Comparison of ENCODE assay signal across 11 mouse cellular contexts in the genomic region with DNA sequence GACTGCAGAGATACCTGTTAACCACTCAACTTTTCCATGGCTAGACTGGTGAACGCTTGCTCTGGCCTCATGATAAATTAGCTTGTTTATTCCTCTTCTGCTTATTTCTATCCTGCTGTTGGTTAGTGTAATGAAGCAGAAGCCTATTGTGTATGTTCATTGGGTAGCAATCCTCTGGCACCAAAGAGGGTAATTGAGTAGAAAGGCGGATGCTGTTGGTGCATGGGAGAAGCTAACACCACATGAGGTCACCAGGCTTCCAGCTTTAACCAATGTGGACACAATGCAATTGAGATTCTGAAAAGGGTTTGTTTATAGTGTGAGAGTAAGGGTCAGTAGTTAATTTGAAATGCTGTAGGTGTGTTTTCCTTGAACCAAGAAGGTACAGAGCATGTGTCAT. TPM values are rescaled to one million over a fixed set of nuclear protein-coding genes. Genes with fewer than 3 reads are reported as not detected.
DNase-seq lines count a peak whose midpoint lies in the region; ATAC-seq and TF ChIP-seq lines count a peak whose summit lies in the region.
"Had no signal": no experiment of that assay in that cellular context is flagged by ENCODE, and none has a peak within 500 bp of the region (broad histone marks: within the 10 kb centered on the region; RNA-seq: fewer than 3 reads in every experiment).

No protein-coding gene starts in this region.

- H3K27me3 ChIP-seq in midbrain, embryonic 11.5 days (ENCODE audit: control insufficient read depth, insufficient read depth, low read length) = no peaks in the 10 kb centered on the region
- no peaks in the 10 kb centered on the region for H3K27me3 ChIP-seq in midbrain, embryonic 15.5 days (replicated peaks)
- H3K27me3 ChIP-seq in forebrain, postnatal 0 days (ENCODE audit: insufficient read depth, low read length) = no peaks in the 10 kb centered on the region
- H3K27me3 ChIP-seq: kidney, embryonic 15.5 days; limb, embryonic 15.5 days; Patski had no signal

- 46% methylated on average over 2 of the region's 2 CpGs for WGBS in midbrain, embryonic 11.5 days
- WGBS in midbrain, embryonic 15.5 days = 49% methylated on average over 2 of the region's 2 CpGs
- 9% methylated on average over 2 of the region's 2 CpGs for WGBS in forebrain, postnatal 0 days

- no peak overlapping the region for H3K27ac ChIP-seq in midbrain, embryonic 11.5 days (ENCODE audit: low read depth, low read length)
- no peak overlapping the region for H3K27ac ChIP-seq in midbrain, embryonic 15.5 days
- H3K27ac ChIP-seq in forebrain, postnatal 0 days (ENCODE audit: low read depth, low read length) = no peak overlapping the region
- H3K27ac ChIP-seq: kidney, embryonic 15.5 days; limb, embryonic 15.5 days had no signal

- H3K4me3 ChIP-seq in midbrain, embryonic 11.5 days (ENCODE audit: low read depth, low read length) = no peak overlapping the region
- H3K4me3 ChIP-seq in midbrain, embryonic 15.5 days = no peak overlapping the region
- H3K4me3 ChIP-seq in forebrain, postnatal 0 days (ENCODE audit: low read depth, low read length) = no peak overlapping the region
- H3K4me3 ChIP-seq: kidney, embryonic 15.5 days; limb, embryonic 15.5 days had no signal

- no peaks in the 10 kb centered on the region for H3K36me3 ChIP-seq in midbrain, embryonic 11.5 days (ENCODE audit: control insufficient read depth, insufficient read depth, low read length)
- H3K36me3 ChIP-seq in midbrain, embryonic 15.5 days (replicated peaks) = no peaks in the 10 kb centered on the region
- H3K36me3 ChIP-seq in forebrain, postnatal 0 days (ENCODE audit: insufficient read depth) = no peaks in the 10 kb centered on the region
- H3K36me3 ChIP-seq: kidney, embryonic 15.5 days; limb, embryonic 15.5 days had no signal

- no peak for TF ChIP-seq CTCF in forebrain, postnatal 0 days (IDR thresholded peaks at IDR 0.05; ENCODE audit: low read depth)

- H3K9ac ChIP-seq in midbrain, embryonic 11.5 days (ENCODE audit: low read length) = no peak overlapping the region
- no peak overlapping the region for H3K9ac ChIP-seq in midbrain, embryonic 15.5 days
- H3K9ac ChIP-seq in forebrain, postnatal 0 days = no peak overlapping the region
- H3K9ac ChIP-seq: kidney, embryonic 15.5 days; limb, embryonic 15.5 days had no signal

- 0 out of 2 replicates have a peak, but pooled peaks cover 2% of the 10 kb centered on the region for H3K4me1 ChIP-seq in midbrain, embryonic 11.5 days (ENCODE audit: control insufficient read depth, insufficient read depth, low read length)
- no peaks in the 10 kb centered on the region for H3K4me1 ChIP-seq in midbrain, embryonic 15.5 days
- H3K4me1 ChIP-seq in forebrain, postnatal 0 days (ENCODE audit: insufficient read depth) = no peaks in the 10 kb centered on the region
- H3K4me1 ChIP-seq: limb, embryonic 15.5 days had no signal

- DNase-seq in midbrain, embryonic 11.5 days (ENCODE audit: low spot score, missing footprints) = no peak
- DNase-seq in embryo, embryonic 9.5 days (ENCODE audit: extremely low spot score) = peak; percentile 44
- peak; percentile 32 for DNase-seq in forebrain, postnatal 0 days
- peak; percentile 89 for DNase-seq in retina, embryonic 14.5 days (ENCODE audit: low spot score)
- DNase-seq in frontal cortex, postnatal 14 days (ENCODE audit: low spot score in 2 of 2) = no peak
- no peak for DNase-seq in ovary, postnatal 14 days (ENCODE audit: low spot score)
- DNase-seq: adrenal gland, adult 8-10 months had no signal

- ATAC-seq in midbrain, embryonic 11.5 days (ENCODE audit: low FRiP score) = peak; percentile 82
- ATAC-seq in midbrain, embryonic 15.5 days (replicated peaks) = no peak
- peak; percentile 76 for ATAC-seq in forebrain, postnatal 0 days
- ATAC-seq: Patski had no signal

- no peak overlapping the region for H3K4me2 ChIP-seq in midbrain, embryonic 11.5 days
- H3K4me2 ChIP-seq in midbrain, embryonic 15.5 days = no peak overlapping the region
- no peak overlapping the region for H3K4me2 ChIP-seq in forebrain, postnatal 0 days (ENCODE audit: low read depth)
- H3K4me2 ChIP-seq: kidney, embryonic 15.5 days; limb, embryonic 15.5 days had no signal

- no peaks in the 10 kb centered on the region for H3K9me3 ChIP-seq in midbrain, embryonic 11.5 days (ENCODE audit: control insufficient read depth, low read length)
- H3K9me3 ChIP-seq in midbrain, embryonic 15.5 days = no peaks in the 10 kb centered on the region
- H3K9me3 ChIP-seq in forebrain, postnatal 0 days (ENCODE audit: low read length) = no peaks in the 10 kb centered on the region
- H3K9me3 ChIP-seq: kidney, embryonic 15.5 days; limb, embryonic 15.5 days had no signal

RNA-seq across cellular contexts. Expression of a gene that starts 12.5 kb away (rescaled TPM):
- polyA plus RNA-seq in midbrain, embryonic 11.5 days (2014; fragmentation: Nextera tagmentation; extraction: Ambion mirVana) = 212 and 215 TPM in 2 replicates
- polyA plus RNA-seq in midbrain, embryonic 15.5 days (2015; fragmentation: Nextera tagmentation; extraction: Ambion mirVana) = 80.8 and 81.9 TPM in 2 replicates
- total RNA-seq in forebrain, postnatal 0 days (2014; rRNA removed) = 31.2 and 39.3 TPM in 2 replicates
- polyA plus RNA-seq in forebrain, postnatal 0 days (2015; fragmentation: Nextera tagmentation; extraction: Ambion mirVana) = 31.6 and 41.3 TPM in 2 replicates

Comparison
In these comparisons a context has a peak if more than half of its experiments do, and no peak if none do; other contexts are left out.
1. DNase-seq: peak in embryo, embryonic 9.5 days (single experiment), forebrain, postnatal 0 days (single experiment) and retina, embryonic 14.5 days (single experiment); none in midbrain, embryonic 11.5 days (single experiment), frontal cortex, postnatal 14 days (0 of 2) and ovary, postnatal 14 days (single experiment).